Mouse (Mus musculus) olfactory bulb, adult 2 months (tissue): ENCODE measurements around the gene Rreb1.

Source experiments
- CTCF ChIP-seq: fragments of 200-500 bp; IDR thresholded peaks from 2 replicates; pipeline ENCODE4 v1.5.1; 2012; ENCODE audit warnings: low read depth, mild to moderate bottlenecking, low read length, moderate library complexity; ENCODE audit not compliant: insufficient read depth
- POLR2A ChIP-seq: fragments of 200-500 bp; IDR thresholded peaks from 2 replicates; pipeline ENCODE4 v1.6.1; 2012; ENCODE audit warnings: mild to moderate bottlenecking, low read depth, low read length, moderate library complexity; ENCODE audit not compliant: insufficient read depth

DNA sequence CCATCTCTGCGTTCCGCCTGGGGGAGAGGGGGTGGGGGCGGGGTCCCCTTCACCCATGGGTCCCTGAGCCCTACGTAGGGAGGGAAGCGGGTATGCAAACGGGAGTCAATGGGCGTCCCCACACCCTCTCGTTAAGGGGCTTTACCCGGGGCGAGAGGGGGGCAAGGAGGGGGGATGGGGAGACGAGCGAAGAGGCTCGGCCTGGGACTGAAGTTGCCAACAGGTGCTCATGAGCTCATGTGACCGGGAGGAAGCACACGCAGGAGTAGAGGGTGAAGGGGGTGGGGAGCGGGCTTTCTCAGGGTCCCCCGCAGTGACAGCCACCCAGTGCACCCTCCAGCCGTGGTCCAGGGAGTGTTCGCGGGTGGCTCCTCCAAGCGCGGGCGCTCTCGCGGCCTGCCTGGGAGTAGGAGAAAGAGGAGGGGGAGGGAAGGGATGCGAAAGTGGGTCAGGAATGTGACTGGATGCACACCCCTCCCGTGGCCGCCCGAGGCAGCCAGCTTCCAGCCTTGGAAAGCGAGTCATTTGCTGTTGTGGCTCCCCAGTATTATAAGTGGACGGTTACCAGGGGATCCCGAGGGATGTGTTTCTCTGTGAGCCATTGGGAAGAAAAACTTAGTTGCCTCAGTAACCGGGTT lies 513 bp downstream of the Rreb1 start:
- TF ChIP-seq CTCF (no peak), POLR2A (no peak)
